Mouse (Mus musculus): Measurements from ENCODE around the gene Suds3. TPM values are rescaled to one million over a fixed set of nuclear protein-coding genes. Genes with fewer than 3 reads are reported as not detected.

Gene Suds3
- total RNA-seq, 2 experiments from 2014 or later, result 112 to 130 TPM

DNA sequence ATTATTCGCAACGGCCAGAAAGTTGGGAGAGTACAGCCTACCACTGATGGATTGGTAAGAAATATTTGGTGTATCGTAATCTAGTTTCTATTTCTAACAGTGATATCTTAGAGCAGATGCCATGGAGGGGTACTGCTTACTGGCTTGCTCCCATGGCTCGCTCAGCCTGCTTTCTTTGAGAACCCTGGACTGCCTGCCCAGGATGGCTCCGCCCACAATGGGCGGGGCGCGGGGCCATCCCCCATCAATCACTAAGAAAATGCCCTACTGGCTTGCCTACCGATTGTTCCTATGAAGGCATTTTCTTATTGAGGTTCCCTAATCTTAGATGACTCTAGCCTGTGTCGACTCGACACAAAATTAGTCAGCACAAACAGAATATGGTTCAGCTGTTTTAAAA lies 73.3 kb downstream of the Suds3 start:
- DNase-seq (ENCODE audit: low spot score in 2 of 2), result no peak
- no peak overlapping the region for H3K4me3 ChIP-seq
- no peak overlapping the region for H3K27ac ChIP-seq
- no peak for TF ChIP-seq CTCF (conservative IDR thresholded peaks at IDR 0.05)

Other genes starting within 250 kb of the Suds3 start
- 10 to 100 TPM; 57.0 to 60.8 TPM for gene Taok3, start 4.0 kb upstream of the Suds3 start, total RNA-seq (2021)
- gene Pebp1, start 171.5 kb upstream of the Suds3 start, total RNA-seq (2021), result 100 to 1,000 TPM; 696 to 743 TPM
- 1 to 10 TPM; 1.5 to 2.1 TPM for gene Vsig10, start 203.0 kb upstream of the Suds3 start, total RNA-seq (2021)
- gene Wsb2, start 241.2 kb upstream of the Suds3 start, total RNA-seq (2021), result 100 to 1,000 TPM; 262 to 264 TPM

Measured in layer of hippocampus, adult 2 months (tissue).